Mouse (Mus musculus): ENCODE results near the gene Msi1.

DNA sequence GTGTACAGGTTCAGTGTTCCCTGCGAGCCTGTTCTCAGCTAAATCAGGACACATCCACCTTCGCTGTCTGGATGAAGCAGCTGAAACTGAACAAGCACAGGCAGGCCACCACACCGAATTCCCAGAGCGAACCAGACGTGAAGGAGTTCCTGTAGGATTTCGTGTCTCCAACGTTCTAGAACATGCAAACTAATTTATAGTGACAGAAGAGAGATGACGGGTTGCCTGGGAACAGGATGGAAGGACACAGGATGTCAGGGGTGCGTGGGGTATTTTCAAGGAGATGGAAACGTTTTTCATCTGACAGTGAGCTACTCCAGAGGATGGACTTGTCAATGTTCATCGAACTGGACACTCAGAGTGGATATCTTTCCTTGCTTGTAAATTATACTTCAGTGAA, 32.7 kb upstream of the Msi1 start:
- TF ChIP-seq POLR2A (IDR thresholded peaks at IDR 0.05; ENCODE audit: borderline replicate concordance, insufficient read depth, low read length) (no peak), CTCF (IDR thresholded peaks at IDR 0.05; ENCODE audit: borderline replicate concordance, insufficient read depth, low read depth, low read length) (no peak)

Measured in cerebellum, adult 2 months (tissue).